Mouse (Mus musculus) lung, postnatal 0 days (tissue): Measurements from ENCODE around the gene Ulk1.

Experiments
- CTCF ChIP-seq: IDR thresholded peaks from 2 replicates; pipeline ENCODE4 v1.5.1; 2016; ENCODE audit warnings: antibody characterized with exemption, mild to moderate bottlenecking
- EP300 ChIP-seq: IDR thresholded peaks from 2 replicates; pipeline ENCODE4 v1.6.1; 2016; ENCODE audit warnings: antibody characterized with exemption, mild to moderate bottlenecking, control low read depth

DNA sequence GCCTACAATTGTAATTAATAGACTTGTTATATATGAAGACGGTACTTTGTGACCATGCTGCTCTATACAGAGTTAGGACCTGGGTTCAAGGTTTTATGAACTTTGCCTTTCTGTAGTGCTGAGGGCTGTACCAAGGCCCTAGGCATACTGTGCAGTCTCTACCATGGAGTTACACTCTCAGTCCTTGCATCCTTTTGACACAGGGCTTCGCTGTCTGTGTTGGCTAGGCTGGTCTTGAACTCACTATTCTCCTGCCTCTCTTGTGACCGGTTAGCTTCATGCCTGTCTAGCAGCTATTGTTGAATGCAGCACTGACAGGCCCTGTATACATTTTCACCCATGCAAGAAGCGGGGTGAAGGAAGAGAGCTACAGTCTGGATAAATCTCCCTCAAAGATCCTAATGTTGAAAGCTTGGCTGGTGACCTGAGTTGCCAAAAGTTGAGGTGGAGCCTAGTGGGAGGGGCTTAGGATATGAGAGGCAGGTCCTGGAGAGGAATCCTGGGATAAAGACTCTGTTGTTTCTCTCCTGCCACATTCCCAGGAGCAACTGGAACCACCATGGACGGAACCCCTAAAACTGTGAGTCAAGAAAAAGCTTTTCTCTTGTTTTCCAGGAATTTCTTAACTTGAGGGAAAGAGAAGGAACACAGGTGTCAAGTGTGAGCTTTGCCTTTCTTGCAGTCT is 21.3 kb upstream of the Ulk1 start:
- TF ChIP-seq CTCF (no peak), EP300 (no peak)
